In the genomic region with DNA sequence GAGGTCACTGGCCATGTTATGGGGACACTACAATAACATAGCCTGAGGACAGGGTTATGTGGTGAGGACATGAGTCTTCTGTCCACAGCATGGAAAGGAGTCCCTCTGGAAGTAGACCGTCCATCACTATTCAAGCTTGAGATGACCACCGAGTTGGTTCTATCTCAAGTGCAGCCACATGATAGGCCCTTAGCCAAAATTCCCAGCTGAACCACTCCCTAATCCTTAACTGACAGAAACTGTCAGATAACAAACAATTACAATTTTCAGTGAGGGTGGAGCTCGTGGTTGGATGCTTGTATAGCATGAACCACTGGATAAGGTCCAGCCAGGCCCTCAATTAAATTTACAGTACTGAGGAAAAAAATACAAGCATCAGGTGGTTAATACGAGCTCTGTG, we compare ENCODE assay signal across 30 mouse cellular contexts. TPM values are rescaled to one million over a fixed set of nuclear protein-coding genes. Genes with fewer than 3 reads are reported as not detected.
DNase-seq lines count a peak whose midpoint lies in the region; ATAC-seq and TF ChIP-seq lines count a peak whose summit lies in the region.
"Had no signal": no experiment of that assay in that cellular context is flagged by ENCODE, and none has a peak within 500 bp of the region (broad histone marks: within the 10 kb centered on the region; RNA-seq: fewer than 3 reads in every experiment).

No protein-coding gene starts in this region.

- H3K4me3 ChIP-seq in liver, embryonic 15.5 days (replicated peaks): no peak overlapping the region
- peak overlapping the region in 1 of 2 experiments; percentile 47; a peak in 1 of 4 replicates for H3K4me3 ChIP-seq in MEL (ENCODE audit: control insufficient read depth in 1 of 2, insufficient read depth in 1 of 2, low read depth in 2 of 2, low read length in 2 of 2)
- no peak overlapping the region for H3K4me3 ChIP-seq in forebrain, embryonic 10.5 days
- no peak overlapping the region for H3K4me3 ChIP-seq in forebrain, embryonic 11.5 days (ENCODE audit: low read depth, low read length)
- H3K4me3 ChIP-seq: embryonic facial prominence, embryonic 10.5 days; embryonic facial prominence, embryonic 13.5 days; erythroblast, embryonic 14.5 days; forebrain, embryonic 12.5 days; forebrain, embryonic 15.5 days; heart, embryonic 10.5 days; heart, embryonic 13.5 days had no signal

- H3K4me1 ChIP-seq in liver, embryonic 15.5 days (replicated peaks): 0 out of 2 replicates have a peak, but pooled peaks cover 4% of the 10 kb centered on the region
- 0 out of 4 replicates have a peak, but pooled peaks cover 0 to 6% of the 10 kb centered on the region in 2 experiments for H3K4me1 ChIP-seq in MEL (ENCODE audit: control insufficient read depth in 1 of 2, insufficient read depth in 2 of 2, low read length in 2 of 2)
- H3K4me1 ChIP-seq in forebrain, embryonic 10.5 days: no peaks in the 10 kb centered on the region
- no peaks in the 10 kb centered on the region for H3K4me1 ChIP-seq in forebrain, embryonic 11.5 days (replicated peaks; ENCODE audit: control insufficient read depth, insufficient read depth, low read length)
- H3K4me1 ChIP-seq: embryonic facial prominence, embryonic 10.5 days; embryonic facial prominence, embryonic 13.5 days; forebrain, embryonic 12.5 days; forebrain, embryonic 15.5 days; heart, embryonic 10.5 days; heart, embryonic 13.5 days had no signal

- no peak for TF ChIP-seq RAD21 in MEL (IDR thresholded peaks at IDR 0.05; ENCODE audit: low read depth, low read length)

- no peaks in the 10 kb centered on the region for H3K9me3 ChIP-seq in liver, embryonic 15.5 days (replicated peaks)
- H3K9me3 ChIP-seq in MEL (replicated peaks; ENCODE audit: insufficient read depth, low read length): no peaks in the 10 kb centered on the region
- no peaks in the 10 kb centered on the region for H3K9me3 ChIP-seq in forebrain, embryonic 10.5 days
- no peaks in the 10 kb centered on the region for H3K9me3 ChIP-seq in forebrain, embryonic 11.5 days (ENCODE audit: control insufficient read depth, low read length)
- H3K9me3 ChIP-seq: embryonic facial prominence, embryonic 10.5 days; embryonic facial prominence, embryonic 13.5 days; forebrain, embryonic 12.5 days; forebrain, embryonic 15.5 days; G1E; heart, embryonic 10.5 days; heart, embryonic 13.5 days had no signal

- peak; percentile 33 to 67; a peak in 3 of 4 replicates for TF ChIP-seq EP300 in MEL (IDR thresholded peaks at IDR 0.05; ENCODE audit: low read depth in 1 of 2, low read length in 2 of 2)

- no peaks in the 10 kb centered on the region for H3K79me2 ChIP-seq in MEL (ENCODE audit: control insufficient read depth, insufficient read depth, low read length, poor library complexity)

- no peaks in the 10 kb centered on the region for H3K27me3 ChIP-seq in liver, embryonic 15.5 days
- no peaks in the 10 kb centered on the region for H3K27me3 ChIP-seq in MEL (ENCODE audit: control insufficient read depth in 1 of 2, insufficient read depth in 2 of 2, low read length in 2 of 2)
- peaks cover 39% of the 10 kb centered on the region for H3K27me3 ChIP-seq in forebrain, embryonic 10.5 days (ENCODE audit: poor library complexity, severe bottlenecking)
- H3K27me3 ChIP-seq in forebrain, embryonic 11.5 days (ENCODE audit: control insufficient read depth, insufficient read depth, low read length): no peaks in the 10 kb centered on the region; the same call in 1 of the 2 replicates
- H3K27me3 ChIP-seq: CH12.LX; forebrain, embryonic 15.5 days; heart, embryonic 13.5 days had no signal

- H3K36me3 ChIP-seq in liver, embryonic 15.5 days (replicated peaks): no peaks in the 10 kb centered on the region
- H3K36me3 ChIP-seq in MEL (ENCODE audit: control insufficient read depth in 1 of 2, insufficient read depth in 2 of 2, low read length in 2 of 2): peaks cover 0 to 4% of the 10 kb centered on the region in 2 experiments; a peak in 2 of 4 replicates
- H3K36me3 ChIP-seq in forebrain, embryonic 10.5 days (replicated peaks): no peaks in the 10 kb centered on the region
- no peaks in the 10 kb centered on the region for H3K36me3 ChIP-seq in forebrain, embryonic 11.5 days (ENCODE audit: control insufficient read depth, insufficient read depth, low read length)
- H3K36me3 ChIP-seq: embryonic facial prominence, embryonic 10.5 days; embryonic facial prominence, embryonic 13.5 days; forebrain, embryonic 12.5 days; forebrain, embryonic 15.5 days; G1E; heart, embryonic 10.5 days; heart, embryonic 13.5 days had no signal

- no peak overlapping the region for H3K4me2 ChIP-seq in liver, embryonic 15.5 days
- H3K4me2 ChIP-seq in forebrain, embryonic 11.5 days (ENCODE audit: low read depth, low read length, severe bottlenecking): no peak overlapping the region
- H3K4me2 ChIP-seq: embryonic facial prominence, embryonic 13.5 days; forebrain, embryonic 12.5 days; forebrain, embryonic 15.5 days; heart, embryonic 13.5 days; hindbrain, embryonic 14.5 days had no signal

- no peak for TF ChIP-seq CTCF in MEL (IDR thresholded peaks at IDR 0.05 in 2 of 3, conservative IDR thresholded peaks at IDR 0.05 in 1 of 3; ENCODE audit: control insufficient read depth in 1 of 3, insufficient read depth in 1 of 3, low read depth in 2 of 3, low read length in 3 of 3, poor library complexity in 1 of 3, severe bottlenecking in 1 of 3)

- H3K27ac ChIP-seq in liver, embryonic 15.5 days (replicated peaks): no peak overlapping the region
- H3K27ac ChIP-seq in MEL (ENCODE audit: control insufficient read depth, low read depth, low read length): no peak overlapping the region
- no peak overlapping the region for H3K27ac ChIP-seq in forebrain, embryonic 10.5 days
- H3K27ac ChIP-seq in forebrain, embryonic 11.5 days (ENCODE audit: low read depth, low read length): no peak overlapping the region
- H3K27ac ChIP-seq: embryonic facial prominence, embryonic 10.5 days; embryonic facial prominence, embryonic 13.5 days; forebrain, embryonic 12.5 days; forebrain, embryonic 15.5 days; heart, embryonic 10.5 days; heart, embryonic 13.5 days; hindbrain, embryonic 14.5 days; hindbrain, postnatal 0 days had no signal

- no peak overlapping the region for H3K9ac ChIP-seq in liver, embryonic 15.5 days
- no peak overlapping the region for H3K9ac ChIP-seq in MEL (ENCODE audit: control insufficient read depth, low read depth, low read length, poor library complexity, severe bottlenecking)
- H3K9ac ChIP-seq in forebrain, embryonic 11.5 days (ENCODE audit: low read length): no peak overlapping the region
- H3K9ac ChIP-seq: embryonic facial prominence, embryonic 13.5 days; forebrain, embryonic 12.5 days; forebrain, embryonic 15.5 days; heart, embryonic 13.5 days; hindbrain, embryonic 14.5 days had no signal

- no peak for TF ChIP-seq POLR2A in MEL (IDR thresholded peaks at IDR 0.05; ENCODE audit: control insufficient read depth in 1 of 2, insufficient read depth in 1 of 2, low read depth in 1 of 2, low read length in 2 of 2, poor library complexity in 1 of 2)

- peak; percentile 40 for ATAC-seq in liver, embryonic 15.5 days (ENCODE audit: insufficient read depth)
- ATAC-seq in common myeloid progenitor, adult 5-6 weeks (replicated peaks; ENCODE audit: low read depth, poor library complexity, severe bottlenecking): 0 out of 2 replicates have a peak, but pooled peaks have one; percentile 30
- peak; percentile 45 for ATAC-seq in megakaryocyte progenitor cell, adult 5-6 weeks (replicated peaks; ENCODE audit: poor library complexity)
- ATAC-seq in forebrain, embryonic 11.5 days (replicated peaks; ENCODE audit: low FRiP score): no peak
- ATAC-seq: forebrain, embryonic 15.5 days; hindbrain, postnatal 0 days; inflammation-experienced regulatory T-cells, adult 6 months had no signal

- DNase-seq in liver (no peak), MEL (ENCODE audit: low read depth, low spot score) (peak; percentile 28)
- DNase-seq in forebrain, embryonic 10.5 days (ENCODE audit: extremely low spot score, low spot score): no peak
- DNase-seq in forebrain, embryonic 11.5 days (ENCODE audit: low spot score): no peak
- DNase-seq: adrenal gland, adult 8-10 months; adrenal gland, postnatal 25 days; B cell, adult 2 months; cerebellum, adult 18-20 months; cerebellum, adult 9-10 months; cerebellum, postnatal 14 days; embryo, embryonic 11 days; gastrocnemius, postnatal 25 days; heart, adult 18-20 months; heart, postnatal 14 days; heart, postnatal 4 days had no signal

- 34% methylated on average over 4 of the region's 4 CpGs for WGBS in liver, embryonic 15.5 days (ENCODE audit: insufficient replicate concordance)
- WGBS in forebrain, embryonic 10.5 days: 85% methylated on average over 4 of the region's 4 CpGs
- 77% methylated on average over 4 of the region's 4 CpGs for WGBS in forebrain, embryonic 11.5 days

TF ChIP-seq in MEL, 35 proteins besides CTCF, POLR2A, EP300 and RAD21 (continues in another document):
- TF ChIP-seq MXI1 (IDR thresholded peaks at IDR 0.05; ENCODE audit: low read depth, low read length) (0 out of 2 replicates have a peak, but pooled peaks have one; percentile 21), TAL1 (IDR thresholded peaks at IDR 0.05; ENCODE audit: low read length) (no peak), GATA1 (IDR thresholded peaks at IDR 0.05; ENCODE audit: low read depth, low read length) (peak; percentile 63), SIN3A (IDR thresholded peaks at IDR 0.05; ENCODE audit: low read length) (0 out of 2 replicates have a peak, but pooled peaks have one; percentile 17)

RNA-seq across cellular contexts. Expression of a gene that starts 22.9 kb away (rescaled TPM):
- polyA plus RNA-seq in liver, embryonic 15.5 days (2015; fragmentation: Nextera tagmentation; extraction: Ambion mirVana): 11.4 and 12.8 TPM in 2 replicates
- total RNA-seq in MEL (2012; rRNA removed): 15.3 and 19.0 TPM in 2 replicates
- 10 to 100 TPM in 1 of 2 experiments, not detected in 1; 20.2 TPM for polyA plus RNA-seq in MEL (2012; ENCODE audit: insufficient read depth in 1 of 2, insufficient read length in 2 of 2, low read depth in 1 of 2, low replicate concordance in 2 of 2, missing spikeins in 1 of 2)
- 24.9 and 29.6 TPM in 2 replicates for total RNA-seq in common myeloid progenitor, adult 5-6 weeks (2017)
- 21.1 and 23.8 TPM in 2 replicates for total RNA-seq in megakaryocyte progenitor cell, adult 5-6 weeks (2015)
- total RNA-seq in megakaryocyte progenitor cell, adult 5-6 weeks (2017): 22.5 and 24.0 TPM in 2 replicates
- polyA plus RNA-seq in forebrain, embryonic 10.5 days (2016; fragmentation: Nextera tagmentation; extraction: Ambion mirVana): 18.0 and 18.9 TPM in 2 replicates
- 23.1 and 24.2 TPM in 2 replicates for polyA plus RNA-seq in forebrain, embryonic 11.5 days (2014; fragmentation: Nextera tagmentation; extraction: Ambion mirVana)

RNA-seq across cellular contexts. Expression of a gene that starts 44.0 kb away (rescaled TPM):
- polyA plus RNA-seq in liver, embryonic 15.5 days (2015; fragmentation: Nextera tagmentation; extraction: Ambion mirVana): 3.3 and 3.4 TPM in 2 replicates
- total RNA-seq in MEL (2012; rRNA removed): 0.39 and 0.49 TPM in 2 replicates
- polyA plus RNA-seq in MEL (2012; ENCODE audit: insufficient read depth in 1 of 2, insufficient read length in 2 of 2, low read depth in 1 of 2, low replicate concordance in 2 of 2, missing spikeins in 1 of 2): 1 to 10 TPM in 1 of 2 experiments, not detected in 1; 2.3 TPM
- total RNA-seq in common myeloid progenitor, adult 5-6 weeks (2017): 3.6 and 4.0 TPM in 2 replicates
- total RNA-seq in megakaryocyte progenitor cell, adult 5-6 weeks (2015): 4.4 and 5.6 TPM in 2 replicates
- 3.1 and 6.9 TPM in 2 replicates for total RNA-seq in megakaryocyte progenitor cell, adult 5-6 weeks (2017)
- 10.9 and 11.4 TPM in 2 replicates for polyA plus RNA-seq in forebrain, embryonic 10.5 days (2016; fragmentation: Nextera tagmentation; extraction: Ambion mirVana)
- 8.9 and 9.4 TPM in 2 replicates for polyA plus RNA-seq in forebrain, embryonic 11.5 days (2014; fragmentation: Nextera tagmentation; extraction: Ambion mirVana)
